ENCODE assay signal across 8 mouse cellular contexts in genomic region chr3:149845083-149845825, GRCm38 (mm10).
DNase-seq lines count a peak whose midpoint lies in the region; ATAC-seq and TF ChIP-seq lines count a peak whose summit lies in the region.
"Had no signal": no experiment of that assay in that cellular context is flagged by ENCODE, and none has a peak within 500 bp of the region (broad histone marks: within the 10 kb centered on the region; RNA-seq: fewer than 3 reads in every experiment).

No protein-coding gene starts in this region.

- no peaks in the 10 kb centered on the region for H3K36me3 ChIP-seq in lung, embryonic 14.5 days (ENCODE audit: insufficient read depth)
- no peaks in the 10 kb centered on the region for H3K36me3 ChIP-seq in forebrain, embryonic 14.5 days (ENCODE audit: control insufficient read depth, insufficient read depth, low read length)
- no peaks in the 10 kb centered on the region for H3K36me3 ChIP-seq in intestine, embryonic 16.5 days (ENCODE audit: control insufficient read depth, insufficient read depth, low read length)
- H3K36me3 ChIP-seq in liver, embryonic 16.5 days (ENCODE audit: control insufficient read depth, insufficient read depth): no peaks in the 10 kb centered on the region

- no peaks in the 10 kb centered on the region for H3K9me3 ChIP-seq in lung, embryonic 14.5 days (ENCODE audit: low read depth, low read length)
- H3K9me3 ChIP-seq in forebrain, embryonic 14.5 days (replicated peaks; ENCODE audit: control insufficient read depth, low read length): no peaks in the 10 kb centered on the region
- no peaks in the 10 kb centered on the region for H3K9me3 ChIP-seq in intestine, embryonic 16.5 days (ENCODE audit: control insufficient read depth, low read length)
- no peaks in the 10 kb centered on the region for H3K9me3 ChIP-seq in liver, embryonic 16.5 days (replicated peaks; ENCODE audit: control insufficient read depth, low read length)

- 0 out of 2 replicates have a peak, but pooled peaks have one; percentile 55 for ATAC-seq in lung, embryonic 14.5 days (ENCODE audit: insufficient read depth)
- peak; percentile 88; the same call in 1 of the 2 replicates for ATAC-seq in forebrain, embryonic 14.5 days
- ATAC-seq in intestine, embryonic 16.5 days: no peak
- ATAC-seq in liver, embryonic 16.5 days (ENCODE audit: low read depth): no peak

- DNase-seq in lung, embryonic 14.5 days: peak; percentile 58
- no peak for DNase-seq in lung, postnatal 36 days
- DNase-seq in forebrain, embryonic 14.5 days (ENCODE audit: low spot score): peak; percentile 81
- peak; percentile 25 for DNase-seq in right cerebral cortex, postnatal 4 days
- DNase-seq in urinary bladder, adult 2 months (ENCODE audit: low spot score): no peak

- H3K4me2 ChIP-seq in lung, embryonic 14.5 days: peak overlapping the region; percentile 62
- peak overlapping the region; percentile 41 for H3K4me2 ChIP-seq in forebrain, embryonic 14.5 days (ENCODE audit: low read length)
- peak overlapping the region; percentile 40 for H3K4me2 ChIP-seq in intestine, embryonic 16.5 days (ENCODE audit: low read depth, low read length)
- H3K4me2 ChIP-seq in liver, embryonic 16.5 days (ENCODE audit: low read depth, low read length): 0 out of 2 replicates have a peak overlapping the region, but pooled peaks have one; percentile 9

- 7% methylated on average over 18 of the region's 18 CpGs for WGBS in lung, embryonic 14.5 days
- WGBS in forebrain, embryonic 14.5 days: 15% methylated on average over 18 of the region's 18 CpGs
- 11% methylated on average over 18 of the region's 18 CpGs for WGBS in intestine, embryonic 16.5 days
- 5% methylated on average over 18 of the region's 18 CpGs for WGBS in liver, embryonic 16.5 days (ENCODE audit: insufficient replicate concordance)

- TF ChIP-seq CTCF in lung, embryonic 14.5 days (IDR thresholded peaks at IDR 0.05; ENCODE audit: low read depth): no peak

- no peak overlapping the region for H3K27ac ChIP-seq in lung, embryonic 14.5 days (ENCODE audit: low read depth)
- no peak overlapping the region for H3K27ac ChIP-seq in forebrain, embryonic 14.5 days (ENCODE audit: low read depth, low read length)
- no peak overlapping the region for H3K27ac ChIP-seq in intestine, embryonic 16.5 days (ENCODE audit: low read length)
- no peak overlapping the region for H3K27ac ChIP-seq in liver, embryonic 16.5 days (ENCODE audit: low read length)
- H3K27ac ChIP-seq: macrophage had no signal

- H3K9ac ChIP-seq in lung, embryonic 14.5 days: no peak overlapping the region
- peak overlapping the region; percentile 29; the same call in 1 of the 2 replicates for H3K9ac ChIP-seq in forebrain, embryonic 14.5 days (ENCODE audit: low read length)
- peak overlapping the region; percentile 24; the same call in 1 of the 2 replicates for H3K9ac ChIP-seq in intestine, embryonic 16.5 days (ENCODE audit: low read depth, low read length)
- no peak overlapping the region for H3K9ac ChIP-seq in liver, embryonic 16.5 days (ENCODE audit: low read depth, low read length)

- H3K4me3 ChIP-seq in lung, embryonic 14.5 days (ENCODE audit: low read depth, low read length): peak overlapping the region; percentile 20; the same call in 1 of the 2 replicates
- peak overlapping the region; percentile 15 for H3K4me3 ChIP-seq in forebrain, embryonic 14.5 days (ENCODE audit: low read depth, low read length)
- H3K4me3 ChIP-seq in intestine, embryonic 16.5 days (ENCODE audit: low read length): peak overlapping the region; percentile 10
- no peak overlapping the region for H3K4me3 ChIP-seq in liver, embryonic 16.5 days (ENCODE audit: low read depth, low read length)

- H3K4me1 ChIP-seq in lung, embryonic 14.5 days (ENCODE audit: insufficient read depth): peaks cover 15% of the 10 kb centered on the region
- peaks cover 5% of the 10 kb centered on the region for H3K4me1 ChIP-seq in forebrain, embryonic 14.5 days (ENCODE audit: control insufficient read depth, insufficient read depth, low read length)
- H3K4me1 ChIP-seq in intestine, embryonic 16.5 days (ENCODE audit: control insufficient read depth, insufficient read depth, low read length): peaks cover 10% of the 10 kb centered on the region; the same call in 1 of the 2 replicates
- H3K4me1 ChIP-seq in liver, embryonic 16.5 days (ENCODE audit: control insufficient read depth, low read depth, low read length): no peaks in the 10 kb centered on the region

- H3K27me3 ChIP-seq in lung, embryonic 14.5 days (ENCODE audit: insufficient read depth, low read length): no peaks in the 10 kb centered on the region
- no peaks in the 10 kb centered on the region for H3K27me3 ChIP-seq in forebrain, embryonic 14.5 days (replicated peaks; ENCODE audit: control insufficient read depth, insufficient read depth, low read length)
- no peaks in the 10 kb centered on the region for H3K27me3 ChIP-seq in intestine, embryonic 16.5 days (replicated peaks; ENCODE audit: control insufficient read depth, insufficient read depth, low read length)
- no peaks in the 10 kb centered on the region for H3K27me3 ChIP-seq in liver, embryonic 16.5 days (ENCODE audit: control insufficient read depth, insufficient read depth, low read depth, low read length)

Comparison
In these comparisons a context has a peak if more than half of its experiments do, and no peak if none do; other contexts are left out.
1. DNase-seq: peak in lung, embryonic 14.5 days (single experiment), forebrain, embryonic 14.5 days (single experiment) and right cerebral cortex, postnatal 4 days (single experiment); none in lung, postnatal 36 days (single experiment) and urinary bladder, adult 2 months (single experiment).
2. ATAC-seq: peak in lung, embryonic 14.5 days (single experiment) and forebrain, embryonic 14.5 days (single experiment); none in intestine, embryonic 16.5 days (single experiment) and liver, embryonic 16.5 days (single experiment).
3. H3K4me2 ChIP-seq: peak in every context shown above with its lines; median percentile 62 in lung, embryonic 14.5 days; 41 in forebrain, embryonic 14.5 days; 40 in intestine, embryonic 16.5 days; 9 in liver, embryonic 16.5 days.
4. H3K9ac ChIP-seq: peak in forebrain, embryonic 14.5 days (single experiment) and intestine, embryonic 16.5 days (single experiment); none in lung, embryonic 14.5 days (single experiment) and liver, embryonic 16.5 days (single experiment).